Mouse (Mus musculus): Measurements from ENCODE around the gene 1700025B11Rik. TPM values are rescaled to one million over a fixed set of nuclear protein-coding genes. Genes with fewer than 3 reads are reported as not detected.
"Not testable (repeated sequence)": the region's sequence is repeated elsewhere in the genome, so short reads cannot be mapped to it uniquely, and the experiment has no call there.

The 1700025B11Rik gene
- polyA plus RNA-seq, 1 experiment from 2014 or later, result not detected

- H3K27me3 ChIP-seq (replicated peaks; ENCODE audit: low read depth, poor library complexity, severe bottlenecking), result 0 out of 2 replicates have a peak, but pooled peaks cover 4% of the 10 kb centered on the region
- H3K36me3 ChIP-seq (replicated peaks), result no peaks in the 10 kb centered on the region
- H3K4me3 ChIP-seq, result no peak within 1 kb of the TSS
- no peak for DNase-seq (ENCODE audit: low spot score)
- H3K27ac ChIP-seq (replicated peaks), result no peak within 1 kb of the TSS
- no peaks in the 10 kb centered on the region for H3K4me1 ChIP-seq
- no peaks in the 10 kb centered on the region for H3K9me3 ChIP-seq
These were observed 28.5 kb downstream of the 1700025B11Rik start, which contains the start of gene Apol7c for GRCm38 (mm10) chr15:77533216-77533615. Gene Apol7c (minus strand): TSS chr15:77533316.

GRCm38 (mm10) chr15:77523186-77523843 lies 38.4 kb downstream of the 1700025B11Rik start:
- peak; percentile 62 for DNase-seq (ENCODE audit: low spot score)
- not testable (repeated sequence) for H3K36me3 ChIP-seq (replicated peaks); H3K27me3 ChIP-seq (replicated peaks; ENCODE audit: low read depth, poor library complexity, severe bottlenecking); H3K9me3 ChIP-seq; H3K27ac ChIP-seq (replicated peaks); H3K4me1 ChIP-seq; H3K4me3 ChIP-seq
- 12% methylated on average over 6 of the region's 6 CpGs for WGBS

- H3K27ac ChIP-seq (replicated peaks); H3K27me3 ChIP-seq (replicated peaks; ENCODE audit: low read depth, poor library complexity, severe bottlenecking); DNase-seq (ENCODE audit: low spot score); H3K4me1 ChIP-seq; H3K4me3 ChIP-seq; H3K9me3 ChIP-seq; H3K36me3 ChIP-seq (replicated peaks): not testable (repeated sequence)
- 70% methylated on average over 4 of the region's 4 CpGs for WGBS
These were observed 41.1 kb downstream of the 1700025B11Rik start for GRCm38 (mm10) chr15:77520596-77520995.

Other genes with a start within 250 kb of the 1700025B11Rik start
- gene Apol7a, start 162.8 kb downstream of the 1700025B11Rik start, polyA plus RNA-seq (2016; fragmentation: Nextera tagmentation; extraction: Ambion mirVana), result not detected in 2 replicates
- not detected in 2 replicates for gene Apol9a, start 150.8 kb downstream of the 1700025B11Rik start, polyA plus RNA-seq (2016; fragmentation: Nextera tagmentation; extraction: Ambion mirVana)
- gene Apol7b, start 114.4 kb downstream of the 1700025B11Rik start, polyA plus RNA-seq (2016; fragmentation: Nextera tagmentation; extraction: Ambion mirVana), result not detected in 2 replicates
- gene Apol10a, start 84.8 kb downstream of the 1700025B11Rik start, polyA plus RNA-seq (2016; fragmentation: Nextera tagmentation; extraction: Ambion mirVana), result not detected in 2 replicates
- gene Apol11a, start 53.6 kb downstream of the 1700025B11Rik start, polyA plus RNA-seq (2016; fragmentation: Nextera tagmentation; extraction: Ambion mirVana), result not detected in 2 replicates
- gene Apol7c, start 28.6 kb downstream of the 1700025B11Rik start, polyA plus RNA-seq (2016; fragmentation: Nextera tagmentation; extraction: Ambion mirVana), result not detected in 2 replicates
- gene Apol10b, start 34.2 kb upstream of the 1700025B11Rik start, polyA plus RNA-seq (2016; fragmentation: Nextera tagmentation; extraction: Ambion mirVana), result 0.06 and 0.12 TPM in 2 replicates
- gene Gm36245, start 37.4 kb upstream of the 1700025B11Rik start, polyA plus RNA-seq (2016; fragmentation: Nextera tagmentation; extraction: Ambion mirVana), result not detected in 2 replicates
- gene Apol11b, start 81.4 kb upstream of the 1700025B11Rik start, polyA plus RNA-seq (2016; fragmentation: Nextera tagmentation; extraction: Ambion mirVana), result not detected in 2 replicates
- not detected in 2 replicates for gene Apol7e, start 137.0 kb upstream of the 1700025B11Rik start, polyA plus RNA-seq (2016; fragmentation: Nextera tagmentation; extraction: Ambion mirVana)
- not detected in 2 replicates for gene Apol9b, start 167.1 kb upstream of the 1700025B11Rik start, polyA plus RNA-seq (2016; fragmentation: Nextera tagmentation; extraction: Ambion mirVana)
- gene Apol8, start 195.1 kb upstream of the 1700025B11Rik start, polyA plus RNA-seq (2016; fragmentation: Nextera tagmentation; extraction: Ambion mirVana), result 0.14 and 0.32 TPM in 2 replicates